In the genomic region with DNA sequence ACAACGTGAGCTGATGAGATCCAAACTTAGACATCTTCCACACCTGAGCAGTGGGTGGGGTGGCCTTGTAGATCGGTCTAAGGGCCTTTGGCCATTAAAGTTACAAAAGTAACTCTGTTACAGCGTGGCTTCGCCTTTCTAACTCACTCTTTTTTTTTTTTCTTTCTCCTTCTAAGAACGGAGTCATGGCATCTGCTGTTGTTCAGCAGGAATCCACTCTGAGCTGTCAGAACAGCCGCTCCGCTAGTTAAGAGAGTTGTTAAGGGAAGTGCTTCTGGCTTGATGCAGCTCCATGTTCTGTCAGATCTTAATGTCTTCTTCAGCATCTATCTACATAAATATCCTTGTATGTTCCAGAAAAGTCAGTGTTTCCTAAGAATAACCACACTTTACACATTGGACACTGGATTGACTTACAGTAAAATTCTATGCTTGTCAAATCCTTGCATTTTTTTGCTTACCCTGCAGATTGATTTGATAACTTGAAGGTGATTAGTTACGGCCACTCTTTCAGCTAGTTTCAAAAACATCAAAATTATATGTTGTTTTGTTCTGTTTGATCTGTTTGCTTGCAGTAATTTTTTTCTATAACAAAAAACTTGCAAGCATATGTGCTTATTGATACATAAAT, we compare ENCODE assay signal across 8 mouse cellular contexts. TPM values are rescaled to one million over a fixed set of nuclear protein-coding genes. Genes with fewer than 3 reads are reported as not detected.
DNase-seq lines count a peak whose midpoint lies in the region; ATAC-seq and TF ChIP-seq lines count a peak whose summit lies in the region.

No protein-coding gene starts in this region.

- no peaks in the 10 kb centered on the region for H3K27me3 ChIP-seq in testis, adult 2 months (ENCODE audit: control insufficient read depth, insufficient read depth, low read length)
- H3K27me3 ChIP-seq in limb, embryonic 10.5 days (ENCODE audit: low read depth, poor library complexity, severe bottlenecking): no peaks in the 10 kb centered on the region
- H3K27me3 ChIP-seq in stomach, embryonic 15.5 days (replicated peaks): no peaks in the 10 kb centered on the region

- TF ChIP-seq CTCF in testis, adult 2 months (IDR thresholded peaks at IDR 0.05; ENCODE audit: control insufficient read depth, insufficient read depth, insufficient replicate concordance, low read depth, low read length): no peak

- 9% methylated on average over 8 of the region's 8 CpGs for WGBS in limb, embryonic 10.5 days
- 5% methylated on average over 8 of the region's 8 CpGs for WGBS in stomach, embryonic 15.5 days

- H3K9ac ChIP-seq in stomach, embryonic 15.5 days: peak overlapping the region; percentile 62

- no peaks in the 10 kb centered on the region for H3K36me3 ChIP-seq in testis, adult 2 months (ENCODE audit: control insufficient read depth, insufficient read depth, low read length)
- H3K36me3 ChIP-seq in limb, embryonic 10.5 days: peaks cover 44% of the 10 kb centered on the region
- 0 out of 2 replicates have a peak, but pooled peaks cover 4% of the 10 kb centered on the region for H3K36me3 ChIP-seq in stomach, embryonic 15.5 days

- peak overlapping the region; percentile 88 for H3K27ac ChIP-seq in testis, adult 2 months (ENCODE audit: control insufficient read depth, insufficient read depth, low read depth, low read length)
- H3K27ac ChIP-seq in limb, embryonic 10.5 days: peak overlapping the region; percentile 91
- H3K27ac ChIP-seq in stomach, embryonic 15.5 days: peak overlapping the region; percentile 83

- peak overlapping the region; percentile 65 for H3K4me2 ChIP-seq in stomach, embryonic 15.5 days

- no peak for TF ChIP-seq POLR2A in testis, adult 2 months (IDR thresholded peaks at IDR 0.05; ENCODE audit: control insufficient read depth, low read depth, low read length)

- ATAC-seq in stomach, embryonic 15.5 days (ENCODE audit: insufficient read depth, low FRiP score, low read depth): no peak
- no peak for ATAC-seq in inflammation-experienced regulatory T-cells, adult 6 months

- no peaks in the 10 kb centered on the region; the same call in 1 of the 2 replicates for H3K4me1 ChIP-seq in testis, adult 2 months (ENCODE audit: control insufficient read depth, insufficient read depth, low read length)
- H3K4me1 ChIP-seq in limb, embryonic 10.5 days: peaks cover 16% of the 10 kb centered on the region
- H3K4me1 ChIP-seq in stomach, embryonic 15.5 days: peaks cover 13% of the 10 kb centered on the region

- peak; percentile 10 for DNase-seq in cerebellum, adult 9-10 months
- DNase-seq in cerebellum, postnatal 10 days: no peak
- no peak for DNase-seq in testis, postnatal 10 days (ENCODE audit: low spot score)
- DNase-seq in limb, embryonic 10.5 days (ENCODE audit: low spot score): no peak
- DNase-seq in left cerebral cortex, adult 18-20 months (ENCODE audit: low spot score in 2 of 2): no peak

- H3K4me3 ChIP-seq in testis, adult 2 months (ENCODE audit: control insufficient read depth, low read depth, low read length): peak overlapping the region; percentile 99
- peak overlapping the region; percentile 88 for H3K4me3 ChIP-seq in limb, embryonic 10.5 days
- H3K4me3 ChIP-seq in stomach, embryonic 15.5 days (replicated peaks): peak overlapping the region; percentile 82

- no peaks in the 10 kb centered on the region for H3K9me3 ChIP-seq in limb, embryonic 10.5 days (replicated peaks)
- H3K9me3 ChIP-seq in stomach, embryonic 15.5 days: no peaks in the 10 kb centered on the region

RNA-seq across cellular contexts. Expression of a gene that starts 0.9 kb away (rescaled TPM):
- polyA plus RNA-seq in testis, adult 2 months (2012; rRNA removed): 6.7 and 7.0 TPM in 2 replicates
- 28.1 and 35.0 TPM in 2 replicates for polyA plus RNA-seq in limb, embryonic 10.5 days (2016; fragmentation: Nextera tagmentation; extraction: Ambion mirVana)
- polyA plus RNA-seq in stomach, embryonic 15.5 days (2015; fragmentation: Nextera tagmentation; extraction: Ambion mirVana): 23.5 and 24.2 TPM in 2 replicates
- polyA plus RNA-seq in inflammation-experienced regulatory T-cells, adult 6 months (2017; shearing (Covaris generic)): 10 to 100 TPM in 2 of 3 experiments, 1 to 10 TPM in 1; 8.8 to 12.4 (median 10.9) TPM
- 10 to 100 TPM; 21.4 to 21.9 TPM for total RNA-seq in left cerebral cortex, adult 18-20 months (2021)

RNA-seq across cellular contexts. Expression of a gene that starts 1.0 kb away (rescaled TPM):
- 20.3 and 29.2 TPM in 2 replicates for polyA plus RNA-seq in testis, adult 2 months (2012; rRNA removed)
- 94.5 and 106 TPM in 2 replicates for polyA plus RNA-seq in limb, embryonic 10.5 days (2016; fragmentation: Nextera tagmentation; extraction: Ambion mirVana)
- polyA plus RNA-seq in stomach, embryonic 15.5 days (2015; fragmentation: Nextera tagmentation; extraction: Ambion mirVana): 55.7 and 63.3 TPM in 2 replicates
- polyA plus RNA-seq in inflammation-experienced regulatory T-cells, adult 6 months (2017; shearing (Covaris generic)): 10 to 100 TPM; 55.7 to 77.3 (median 74.5) TPM
- total RNA-seq in left cerebral cortex, adult 18-20 months (2021): 10 to 100 TPM; 46.3 to 46.7 TPM

RNA-seq across cellular contexts. Expression of a gene that starts 59.4 kb away (rescaled TPM):
- polyA plus RNA-seq in testis, adult 2 months (2012; rRNA removed): 6.2 and 7.8 TPM in 2 replicates
- polyA plus RNA-seq in limb, embryonic 10.5 days (2016; fragmentation: Nextera tagmentation; extraction: Ambion mirVana): 0.20 TPM in 1 of 2 replicates, not detected in the other
- 0.50 and 0.67 TPM in 2 replicates for polyA plus RNA-seq in stomach, embryonic 15.5 days (2015; fragmentation: Nextera tagmentation; extraction: Ambion mirVana)
- not detected for polyA plus RNA-seq in inflammation-experienced regulatory T-cells, adult 6 months (2017; shearing (Covaris generic))
- total RNA-seq in left cerebral cortex, adult 18-20 months (2021): 1 to 10 TPM; 1.4 to 1.9 TPM
